Mouse (Mus musculus): ENCODE results near the gene Rnase4.

The Rnase4 gene

GRCm38 (mm10) chr14:51088166-51088969 lies 2.5 kb upstream of the Rnase4 start:
- peak; percentile 54 to 91 for DNase-seq (ENCODE audit: low spot score in 2 of 2)

GRCm38 (mm10) chr14:51088970-51089673 lies 1.8 kb upstream of the Rnase4 start:
- peak; percentile 93 to 99 for DNase-seq (ENCODE audit: low spot score in 2 of 2)

- no peak for DNase-seq (ENCODE audit: low spot score in 2 of 2)
Measured at GRCm38 (mm10) chr14:51089674-51090076, 1.2 kb upstream of the Rnase4 start.

GRCm38 (mm10) chr14:51090077-51090781 lies 648 bp upstream of the Rnase4 start:
- DNase-seq (ENCODE audit: low spot score in 2 of 2): peak; percentile 56 to 93

GRCm38 (mm10) chr14:51092073-51092620 lies 1.3 kb downstream of the Rnase4 start:
- no peak for DNase-seq (ENCODE audit: low spot score in 2 of 2)

GRCm38 (mm10) chr14:51093496-51093895 lies 2.6 kb downstream of the Rnase4 start:
- no peak for DNase-seq (ENCODE audit: low spot score in 2 of 2)

- no peak for DNase-seq (ENCODE audit: low spot score in 2 of 2)
Measured at GRCm38 (mm10) chr14:51094096-51094875, 3.4 kb downstream of the Rnase4 start.

- no peak for DNase-seq (ENCODE audit: low spot score in 2 of 2)
Measured at GRCm38 (mm10) chr14:51094921-51095320, 4.0 kb downstream of the Rnase4 start.

- no peak for DNase-seq (ENCODE audit: low spot score in 2 of 2)
Measured at GRCm38 (mm10) chr14:51095736-51096524, 5.1 kb downstream of the Rnase4 start.

GRCm38 (mm10) chr14:51098300-51098699 lies 7.4 kb downstream of the Rnase4 start:
- DNase-seq (ENCODE audit: low spot score in 2 of 2): peak; percentile 47 to 96

GRCm38 (mm10) chr14:51098921-51099320 lies 8.0 kb downstream of the Rnase4 start:
- DNase-seq (ENCODE audit: low spot score in 2 of 2): no peak

GRCm38 (mm10) chr14:51101284-51101683 lies 10.4 kb downstream of the Rnase4 start:
- DNase-seq (ENCODE audit: low spot score in 2 of 2): no peak

- DNase-seq (ENCODE audit: low spot score in 2 of 2): peak in 1 of 2 experiments; percentile 77
Measured at GRCm38 (mm10) chr14:51103217-51103616, 12.3 kb downstream of the Rnase4 start.

GRCm38 (mm10) chr14:51104366-51104765 lies 13.5 kb downstream of the Rnase4 start:
- DNase-seq (ENCODE audit: low spot score in 2 of 2): no peak

GRCm38 (mm10) chr14:51106449-51106967 lies 15.6 kb downstream of the Rnase4 start:
- DNase-seq (ENCODE audit: low spot score in 2 of 2): no peak

- DNase-seq (ENCODE audit: low spot score in 2 of 2): no peak
Measured at GRCm38 (mm10) chr14:51111966-51112365, 21.1 kb downstream of the Rnase4 start.

GRCm38 (mm10) chr14:51113476-51113875 lies 22.6 kb downstream of the Rnase4 start:
- no peak for DNase-seq (ENCODE audit: low spot score in 2 of 2)

- DNase-seq (ENCODE audit: low spot score in 2 of 2): no peak
Measured at GRCm38 (mm10) chr14:51113916-51114560, 23.2 kb downstream of the Rnase4 start, which contains the start of gene Eddm3b. TSS of gene Eddm3b (plus strand) at chr14:51114426.

- no peak for DNase-seq (ENCODE audit: low spot score in 2 of 2)
Measured at GRCm38 (mm10) chr14:51125684-51126083, 34.8 kb downstream of the Rnase4 start.
